Mouse (Mus musculus) heart, embryonic 14.5 days (tissue): ENCODE data around the gene Tsga10ip. TPM values are rescaled to one million over a fixed set of nuclear protein-coding genes. Genes with fewer than 3 reads are reported as not detected.
A peak's percentile ranks its signal among the peaks of the same experiment; 100 is the strongest.
"Not testable (repeated sequence)": the region's sequence is repeated elsewhere in the genome, so short reads cannot be mapped to it uniquely, and the experiment has no call there.

ENCODE experiments used
- ATAC-seq: fragments of 200-750 bp; cut with Nextera tagmentation; 2 replicates; pipeline ENCODE4 v1.8.0; 2017; ENCODE audit warnings: low read depth, moderate TSS enrichment; ENCODE audit not compliant: insufficient number of reproducible peaks, insufficient read depth, low FRiP score
- H3K27ac ChIP-seq, 2 experiments: fragments of 200-500 bp in 1 of 2; fragments of 300-500 bp in 1 of 2; sonication (generic) in 1 of 2; replicated peaks in 1 of 2; 2 replicates each; pipeline ENCODE4 v1.5.1; 2012 to 2014; ENCODE audit warnings: low read depth in 2 of 2, low read length in 2 of 2, control low read depth in 1 of 2, mild to moderate bottlenecking in 1 of 2, mixed read lengths in 1 of 2; ENCODE audit not compliant: control insufficient read depth in 1 of 2, insufficient read depth in 1 of 2
- H3K27me3 ChIP-seq: fragments of 300-500 bp; sonication (generic); 2 replicates; pipeline ENCODE4 v1.6.1; 2014; ENCODE audit warnings: mild to moderate bottlenecking, low read length, control low read depth; ENCODE audit not compliant: control insufficient read depth, insufficient read depth
- H3K36me3 ChIP-seq: fragments of 300-500 bp; sonication (generic); 2 replicates; pipeline ENCODE4 v1.6.1; 2014; ENCODE audit warnings: mild to moderate bottlenecking, control low read depth, low read length, mixed read lengths; ENCODE audit not compliant: control insufficient read depth, insufficient read depth
- H3K4me1 ChIP-seq, 2 experiments: fragments of 200-500 bp in 1 of 2; fragments of 300-500 bp in 1 of 2; sonication (generic) in 1 of 2; 2 replicates each; pipeline ENCODE4 v1.6.1; 2012 to 2014; ENCODE audit warnings: low read length in 2 of 2, control low read depth in 1 of 2, mixed read lengths in 1 of 2; ENCODE audit not compliant: control insufficient read depth in 2 of 2, insufficient read depth in 2 of 2
- H3K4me2 ChIP-seq: fragments of 300-500 bp; sonication (generic); 2 replicates; pipeline ENCODE4 v1.6.1; 2014; ENCODE audit warnings: mild to moderate bottlenecking, low read length
- H3K4me3 ChIP-seq, 2 experiments: fragments of 200-500 bp in 1 of 2; fragments of 300-500 bp in 1 of 2; sonication (generic) in 1 of 2; 2 replicates each; pipeline ENCODE4 v1.5.1; 2012 to 2014; ENCODE audit warnings: low read length in 2 of 2, mild to moderate bottlenecking in 2 of 2, control low read depth in 1 of 2, low read depth in 1 of 2, moderate library complexity in 1 of 2; ENCODE audit not compliant: control insufficient read depth in 1 of 2, insufficient read depth in 1 of 2
- H3K9ac ChIP-seq: fragments of 300-500 bp; sonication (generic); 2 replicates; pipeline ENCODE4 v1.6.1; 2014; ENCODE audit warnings: mild to moderate bottlenecking, low read length
- H3K9me3 ChIP-seq: fragments of 300-500 bp; sonication (generic); 2 replicates; pipeline ENCODE4 v1.6.1; 2016; ENCODE audit warnings: low read length, control low read depth; ENCODE audit not compliant: control insufficient read depth
- WGBS: fragments of 180-500 bp; shearing (Covaris S2); extraction: QIAGEN DNeasy Blood & Tissue Kit; methylation state at CpG from one replicate; pipeline ENCODE4 v1.1.7; 2014; 5-methylcytosine and 5-hydroxymethylcytosine counted together
- polyA plus RNA-seq: library from polyadenylated mRNA; unstranded; fragments of >200 nt; fragmentation: Nextera tagmentation; extraction: Ambion mirVana; gene quantifications from 2 replicates; pipeline ENCODE4 v1.2.1, GENCODE M21; 2014

Tsga10ip gene
- polyA plus RNA-seq, 1 experiment from 2014 or later = 1.6 TPM

GRCm38 (mm10) chr19:5405924-5406323, 3.6 kb upstream of the Tsga10ip start:
- Histone ChIP-seq H3K4me3 (peak overlapping the region; percentile 31 to 41), H3K27ac (peak overlapping the region; percentile 33 to 65; a peak in 2 of 4 replicates), H3K9me3 (no peaks in the 10 kb centered on the region), H3K4me1 (peaks cover 13 to 23% of the 10 kb centered on the region in 2 experiments), H3K27me3 (no peaks in the 10 kb centered on the region), H3K36me3 (no peaks in the 10 kb centered on the region), H3K9ac (peak overlapping the region; percentile 74), H3K4me2 (peak overlapping the region; percentile 68)
- WGBS = 15% methylated on average over 7 of the region's 7 CpGs
- no peak for ATAC-seq

DNA sequence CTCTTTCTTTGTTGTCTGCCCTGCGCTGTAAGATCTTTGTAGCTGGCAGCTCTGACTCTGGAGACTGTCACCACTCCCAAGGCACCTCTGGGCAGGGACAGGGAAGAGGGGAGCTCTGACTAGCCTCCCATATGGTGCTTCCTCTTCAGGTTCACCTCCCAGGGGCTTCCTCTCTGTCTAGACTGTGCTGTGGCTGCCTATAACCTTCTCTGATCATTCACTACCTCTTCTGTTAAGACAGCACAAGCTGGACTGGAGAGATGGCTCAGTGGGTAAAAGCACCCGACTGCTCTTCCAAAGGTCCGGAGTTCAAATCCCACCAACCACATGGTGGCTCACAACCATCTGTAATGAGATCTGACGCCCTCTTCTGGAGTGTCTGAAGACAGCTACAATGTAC, 1.3 kb downstream of the Tsga10ip start:
- WGBS = 54% methylated on average over 4 of the region's 4 CpGs
- 0 out of 2 replicates have a peak, but pooled peaks have one; percentile 23 for ATAC-seq

DNA sequence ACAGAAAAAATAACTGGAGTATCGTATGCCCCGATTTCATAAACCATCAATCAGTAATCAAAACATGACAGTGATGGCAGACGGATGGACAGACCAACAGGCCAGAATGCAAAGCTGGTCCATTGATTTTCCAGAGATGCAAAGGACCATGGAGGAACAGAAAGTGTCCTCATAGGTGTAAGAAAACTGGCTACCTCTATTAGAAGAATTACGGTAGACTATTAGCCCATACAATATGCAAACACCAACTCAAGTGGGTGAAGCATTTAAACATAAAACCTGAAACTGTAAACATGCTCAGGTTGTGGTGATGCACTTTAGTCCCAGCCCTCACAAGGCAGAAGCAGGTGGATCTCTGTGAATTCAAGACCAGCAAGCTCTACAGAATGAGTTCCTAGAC, 7.0 kb downstream of the Tsga10ip start:
- Histone ChIP-seq H3K27ac (no peak overlapping the region), H3K4me3 (no peak overlapping the region), H3K27me3 (no peaks in the 10 kb centered on the region), H3K9me3 (no peaks in the 10 kb centered on the region), H3K4me1 (peaks cover 10 to 15% of the 10 kb centered on the region in 2 experiments), H3K9ac (no peak overlapping the region), H3K4me2 (no peak overlapping the region), H3K36me3 (no peaks in the 10 kb centered on the region)
- 69% methylated on average over 4 of the region's 4 CpGs for WGBS
- no peak for ATAC-seq

More for the DNA sequence above, 1.3 kb downstream of the Tsga10ip start:
- not testable (repeated sequence) for H3K9ac ChIP-seq, H3K36me3 ChIP-seq, H3K4me3 ChIP-seq, H3K9me3 ChIP-seq, H3K4me1 ChIP-seq, H3K4me2 ChIP-seq, H3K27me3 ChIP-seq
- 0 out of 4 replicates have a peak overlapping the region, but pooled peaks of 1 of the 2 experiments have one; percentile 8 for H3K27ac ChIP-seq

GRCm38 (mm10) chr19:5394168-5394567, 8.2 kb downstream of the Tsga10ip start:
- Histone ChIP-seq H3K4me1 (peaks cover 19 to 27% of the 10 kb centered on the region in 2 experiments), H3K9ac (no peak overlapping the region), H3K4me3 (no peak overlapping the region), H3K4me2 (no peak overlapping the region), H3K36me3 (no peaks in the 10 kb centered on the region), H3K9me3 (no peaks in the 10 kb centered on the region), H3K27me3 (no peaks in the 10 kb centered on the region), H3K27ac (no peak overlapping the region)
- 51% methylated on average over 10 of the region's 10 CpGs for WGBS
- no peak for ATAC-seq

DNA sequence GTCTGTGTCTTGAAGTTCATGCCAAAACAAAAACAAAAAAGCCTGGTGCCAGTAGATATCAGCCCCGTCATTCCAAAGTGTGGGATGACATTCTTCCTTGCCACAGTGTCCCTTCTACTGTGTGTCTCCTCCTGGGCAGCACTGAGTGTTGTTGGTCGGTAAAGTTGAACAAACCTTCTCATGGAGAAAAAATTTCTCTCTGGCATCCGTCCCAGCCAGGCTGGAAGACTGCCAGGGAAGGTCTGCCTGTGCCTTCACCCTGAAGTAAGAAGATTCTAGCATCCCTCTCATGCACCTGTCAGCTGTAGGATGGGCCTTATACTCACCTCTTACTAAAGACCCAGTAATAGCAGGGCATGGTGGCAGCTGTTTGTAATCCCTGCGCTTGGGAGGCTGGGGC, 9.4 kb downstream of the Tsga10ip start:
- no peak overlapping the region for H3K4me3 ChIP-seq
- ATAC-seq = no peak
- peak overlapping the region; percentile 74 to 80 for H3K27ac ChIP-seq
- H3K4me2 ChIP-seq = no peak overlapping the region
- no peaks in the 10 kb centered on the region for H3K27me3 ChIP-seq
- H3K4me1 ChIP-seq = peaks cover 19 to 27% of the 10 kb centered on the region in 2 experiments
- H3K9ac ChIP-seq = peak overlapping the region; percentile 38
- 21% methylated on average over 4 of the region's 4 CpGs for WGBS
- H3K9me3 ChIP-seq = no peaks in the 10 kb centered on the region
- no peaks in the 10 kb centered on the region for H3K36me3 ChIP-seq

- Histone ChIP-seq H3K4me3 (peak overlapping the region in 1 of 2 experiments; percentile 92; a peak in 3 of 4 replicates), H3K9ac (peak overlapping the region; percentile 89; the same call in 1 of the 2 replicates), H3K27ac (peak overlapping the region; percentile 3 to 81; a peak in 2 of 4 replicates), H3K4me2 (peak overlapping the region; percentile 84), H3K36me3 (peaks cover 5% of the 10 kb centered on the region), H3K4me1 (peaks cover 21 to 35% of the 10 kb centered on the region in 2 experiments), H3K27me3 (no peaks in the 10 kb centered on the region), H3K9me3 (no peaks in the 10 kb centered on the region)
- WGBS = 49% methylated on average over 8 of the region's 8 CpGs
- no peak for ATAC-seq
Measured at GRCm38 (mm10) chr19:5390416-5390815, 11.9 kb downstream of the Tsga10ip start.

- H3K27ac ChIP-seq = peak overlapping the region; percentile 14 to 81; a peak in 3 of 4 replicates
- peak overlapping the region; percentile 84 for H3K4me2 ChIP-seq
- H3K9me3 ChIP-seq = no peaks in the 10 kb centered on the region
- H3K27me3 ChIP-seq = no peaks in the 10 kb centered on the region
- peaks cover 12% of the 10 kb centered on the region for H3K36me3 ChIP-seq
- WGBS = 12% methylated on average over 12 of the region's 12 CpGs
- H3K4me1 ChIP-seq = peaks cover 20 to 35% of the 10 kb centered on the region in 2 experiments
- no peak for ATAC-seq
- H3K4me3 ChIP-seq = peak overlapping the region; percentile 85 to 92
- peak overlapping the region; percentile 89 for H3K9ac ChIP-seq
Measured at GRCm38 (mm10) chr19:5389647-5390046, 12.7 kb downstream of the Tsga10ip start.
